Mouse (Mus musculus) forebrain, embryonic 12.5 days (tissue): ENCODE data around the gene Pofut2. TPM values are rescaled to one million over a fixed set of nuclear protein-coding genes. Genes with fewer than 3 reads are reported as not detected.

Experiments used
- ATAC-seq: fragments of 200-750 bp; cut with Nextera tagmentation; 2 replicates; pipeline ENCODE4 v1.8.0; 2017; ENCODE audit warnings: moderate TSS enrichment; ENCODE audit not compliant: low FRiP score
- H3K27ac ChIP-seq: fragments of 300-500 bp; sonication (generic); 2 replicates; pipeline ENCODE4 v1.5.1; 2016; ENCODE audit warnings: mild to moderate bottlenecking
- H3K27me3 ChIP-seq: fragments of 300-500 bp; sonication (generic); 2 replicates; pipeline ENCODE4 v1.6.1; 2016; ENCODE audit warnings: mild to moderate bottlenecking
- H3K36me3 ChIP-seq: fragments of 300-500 bp; sonication (generic); replicated peaks from 2 replicates; pipeline ENCODE4 v1.6.1; 2016; ENCODE audit warnings: mild to moderate bottlenecking
- H3K4me1 ChIP-seq: fragments of 300-500 bp; sonication (generic); 2 replicates; pipeline ENCODE4 v1.6.1; 2016
- H3K4me2 ChIP-seq: fragments of 300-500 bp; sonication (generic); 2 replicates; pipeline ENCODE4 v1.6.1; 2016; ENCODE audit warnings: mild to moderate bottlenecking, moderate library complexity
- H3K4me3 ChIP-seq: fragments of 300-500 bp; sonication (generic); replicated peaks from 2 replicates; pipeline ENCODE4 v1.5.1; 2016; ENCODE audit warnings: mild to moderate bottlenecking
- H3K9ac ChIP-seq: fragments of 300-500 bp; sonication (generic); 2 replicates; pipeline ENCODE4 v1.6.1; 2016; ENCODE audit warnings: mild to moderate bottlenecking
- H3K9me3 ChIP-seq: fragments of 300-500 bp; sonication (generic); 2 replicates; pipeline ENCODE4 v1.6.1; 2016
- WGBS: fragments of 180-500 bp; shearing (Covaris S2); methylation state at CpG from one replicate; pipeline ENCODE4 v1.1.7; 2016; 5-methylcytosine and 5-hydroxymethylcytosine counted together
- polyA plus RNA-seq: library from polyadenylated mRNA; unstranded; fragments of >200 nt; fragmentation: Nextera tagmentation; extraction: Ambion mirVana; gene quantifications from 2 replicates; pipeline ENCODE4 v1.2.1, GENCODE M21; 2016

Gene Pofut2
- polyA plus RNA-seq, 1 experiment from 2014 or later = 65.8 TPM

DNA sequence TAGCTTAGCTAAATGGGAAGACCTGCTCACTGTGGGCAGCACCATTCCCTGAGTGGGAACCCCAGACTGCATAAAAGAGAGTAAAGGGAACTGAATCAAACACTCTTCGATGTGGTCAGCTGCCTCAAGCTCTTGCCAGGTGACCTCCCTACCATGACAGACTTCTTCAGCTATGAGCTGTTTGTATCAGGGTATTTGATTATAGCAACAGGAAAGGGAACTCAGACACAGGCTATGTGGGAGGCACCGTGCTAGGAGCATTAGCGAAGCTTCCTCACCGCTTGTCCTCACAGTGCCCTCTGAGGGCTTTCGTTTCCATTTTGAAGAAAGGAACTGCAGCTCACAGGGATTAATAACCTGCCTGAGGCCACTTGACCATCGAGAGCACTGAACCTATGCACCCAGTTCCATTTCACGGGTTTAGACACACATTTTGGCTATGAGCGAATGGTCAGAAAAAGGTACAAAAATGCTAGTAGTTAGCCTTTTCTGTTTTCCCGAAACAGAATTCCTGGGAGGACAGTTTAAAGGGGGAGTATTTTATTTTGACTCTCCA is 55.8 kb downstream of the Pofut2 start:
- Histone ChIP-seq H3K4me1 (no peaks in the 10 kb centered on the region), H3K4me3 (no peak overlapping the region), H3K36me3 (no peaks in the 10 kb centered on the region), H3K9me3 (no peaks in the 10 kb centered on the region), H3K9ac (no peak overlapping the region), H3K4me2 (no peak overlapping the region), H3K27ac (no peak overlapping the region), H3K27me3 (no peaks in the 10 kb centered on the region)
- ATAC-seq = no peak
- whole genome bisulfite sequencing = 89% methylated on average over 9 of the region's 9 CpGs

DNA sequence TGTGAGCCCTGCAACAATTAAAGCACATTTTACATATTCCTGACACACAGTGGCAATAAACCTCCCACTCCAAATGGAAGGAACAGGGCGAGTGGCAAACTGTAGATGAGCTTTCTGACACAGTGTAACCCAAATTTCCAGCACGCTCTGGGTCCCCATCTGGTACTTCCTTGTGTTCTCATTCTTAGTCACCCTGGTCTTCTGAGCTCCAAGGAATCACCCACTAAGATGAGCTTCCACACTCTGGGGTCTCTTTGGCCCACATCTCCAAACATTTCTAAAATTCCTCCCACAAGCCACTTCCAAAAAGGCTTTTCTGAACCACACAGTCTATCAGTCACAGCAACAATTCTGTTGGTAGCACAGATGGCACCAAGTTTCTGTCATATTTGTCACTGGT is 56.7 kb downstream of the Pofut2 start:
- Histone ChIP-seq H3K27me3 (no peaks in the 10 kb centered on the region), H3K9me3 (no peaks in the 10 kb centered on the region), H3K36me3 (no peaks in the 10 kb centered on the region), H3K27ac (no peak overlapping the region), H3K4me1 (no peaks in the 10 kb centered on the region), H3K4me2 (no peak overlapping the region), H3K9ac (no peak overlapping the region), H3K4me3 (no peak overlapping the region)
- 86% methylated on average over 2 of the region's 2 CpGs for WGBS
- no peak for ATAC-seq

Other genes with a start within 250 kb of the Pofut2 start
- 30.3 and 34.3 TPM in 2 replicates for gene Slc19a1, start 227.0 kb upstream of the Pofut2 start, polyA plus RNA-seq
- 79.0 and 83.1 TPM in 2 replicates for gene Col18a1, start 92.7 kb upstream of the Pofut2 start, polyA plus RNA-seq
- 8.3 and 8.4 TPM in 2 replicates for gene Adarb1, start 159.1 kb downstream of the Pofut2 start, polyA plus RNA-seq